Mouse (Mus musculus): ENCODE measurements around the gene Lcn11.
"Not testable (repeated sequence)": the region's sequence is repeated elsewhere in the genome, so short reads cannot be mapped to it uniquely, and the experiment has no call there.

Gene Lcn11

GRCm38 (mm10) chr2:25776717-25777116 is at the start of gene Lcn11:
TSS of gene Lcn11 (plus strand) at chr2:25777017.
- DNase-seq = no peak

GRCm38 (mm10) chr2:25733199-25733930 is 43.5 kb upstream of the Lcn11 start:
- DNase-seq = no peak

DNA sequence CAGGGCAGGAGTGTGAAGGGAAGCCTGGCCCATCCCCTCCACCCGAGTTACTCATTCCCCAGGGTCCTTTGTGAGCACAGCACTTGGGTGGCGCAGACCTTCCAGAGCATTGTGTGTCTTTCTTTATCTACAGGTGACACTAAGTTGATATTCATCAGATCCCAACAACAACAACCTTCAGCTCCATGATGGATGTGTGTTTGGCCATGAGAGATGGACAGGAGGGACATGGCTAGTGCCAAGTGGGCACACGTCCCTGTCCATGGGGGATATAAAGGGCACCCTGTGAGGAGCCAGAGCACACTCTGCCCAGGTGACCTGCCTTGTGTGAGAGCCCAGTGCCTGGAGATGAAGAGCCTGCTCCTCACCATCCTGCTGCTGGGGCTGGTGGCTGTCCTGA is 40.1 kb upstream of the Lcn11 start, which contains the start of gene Obp2b:
Gene Obp2b, plus strand, starts transcription at position 301 of the 400 bp plus-strand sequence.
- not testable (repeated sequence) for DNase-seq

DNA sequence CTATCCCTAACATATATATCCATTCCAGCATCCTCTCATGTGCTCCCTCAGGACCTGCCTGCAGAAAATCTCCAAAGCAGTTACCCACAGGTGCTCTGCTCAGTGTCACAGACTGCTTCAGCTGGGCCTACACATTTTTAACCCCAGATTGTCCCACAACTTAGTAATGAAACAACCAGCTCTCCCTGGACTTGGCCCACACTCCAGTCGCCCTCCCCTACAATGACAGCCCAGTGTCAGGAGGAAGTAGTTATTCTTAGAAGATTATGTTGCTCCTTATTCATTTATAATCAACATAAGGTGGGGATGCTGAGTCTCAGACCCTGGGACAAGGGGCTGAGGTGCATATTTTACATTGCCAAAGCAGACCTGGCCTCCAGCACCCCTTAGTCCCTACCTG is 35.1 kb upstream of the Lcn11 start:
- no peak for DNase-seq

DNA sequence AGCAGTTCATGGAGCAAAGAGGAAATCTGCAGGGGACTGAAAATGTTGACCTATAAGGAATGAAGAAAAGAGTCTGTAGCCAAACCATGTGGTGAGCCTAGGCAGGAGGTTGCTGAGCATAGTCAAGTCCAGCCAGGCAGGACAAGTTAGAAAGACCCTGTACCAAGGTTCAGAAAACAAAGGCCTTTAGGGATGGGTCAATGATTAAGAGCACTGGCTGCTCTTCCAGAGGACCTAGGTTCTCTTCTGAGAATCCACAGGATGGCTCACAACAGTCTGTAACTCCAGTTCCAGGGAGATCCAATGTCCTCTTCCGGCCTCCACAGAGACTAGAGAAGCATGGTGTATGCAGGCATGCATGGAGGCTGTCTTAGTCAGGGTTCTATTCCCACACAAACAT is 22.6 kb upstream of the Lcn11 start:
- no peak for DNase-seq

DNA sequence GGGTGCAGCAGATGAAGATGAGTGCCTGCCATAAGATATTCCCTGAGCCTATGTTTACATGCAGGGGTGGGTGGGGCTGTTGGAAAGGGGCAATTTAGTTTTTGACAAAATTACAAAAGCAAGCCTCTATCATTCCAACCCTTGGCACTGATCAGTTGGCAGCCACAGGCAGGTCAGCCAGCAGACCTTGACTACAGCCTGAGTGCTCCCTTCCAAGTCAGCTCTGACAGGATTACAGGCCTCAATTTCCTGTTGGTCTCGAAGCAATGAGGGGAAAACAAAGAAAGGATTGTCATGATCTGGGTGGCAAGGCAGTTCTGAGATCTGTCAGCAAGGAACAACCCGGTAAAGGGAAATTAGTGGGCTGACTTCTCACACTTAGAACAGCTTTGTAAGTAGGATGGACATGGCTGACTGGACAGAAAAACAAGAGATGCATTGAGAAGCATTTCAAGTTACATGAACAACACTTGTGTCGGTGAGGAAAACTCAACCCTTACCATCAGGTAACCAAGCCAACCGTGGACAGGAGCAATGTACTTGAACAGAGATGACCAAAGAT is 18.7 kb upstream of the Lcn11 start:
- DNase-seq = no peak

GRCm38 (mm10) chr2:25765269-25765668 is 11.5 kb upstream of the Lcn11 start, which contains the start of gene Lcn3:
TSS of gene Lcn3 (plus strand) at chr2:25765569.
- DNase-seq = no peak

GRCm38 (mm10) chr2:25767764-25768163 is 9.1 kb upstream of the Lcn11 start:
- DNase-seq = no peak

- no peak for DNase-seq
Measured at GRCm38 (mm10) chr2:25773507-25773906, 3.3 kb upstream of the Lcn11 start.

DNA sequence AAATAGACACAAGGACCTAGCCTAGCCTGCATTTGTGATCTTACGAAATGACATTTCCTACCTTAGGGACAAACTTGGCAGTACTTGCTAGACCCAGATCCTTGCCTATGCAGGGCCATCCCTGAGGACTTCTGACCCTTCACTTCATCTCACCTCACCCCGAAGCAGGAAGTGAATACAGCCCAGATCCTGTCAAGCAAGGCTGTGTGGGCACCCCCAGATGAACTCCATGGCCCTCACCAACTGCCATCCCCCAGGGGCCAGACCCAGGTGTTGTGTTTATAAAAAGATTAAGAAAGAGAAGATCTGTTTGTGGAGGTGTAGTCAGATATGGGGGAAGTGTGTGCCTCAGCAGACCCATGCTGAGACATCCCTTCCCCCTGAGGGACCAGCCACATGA is 2.2 kb upstream of the Lcn11 start:
- DNase-seq = no peak

- no peak for DNase-seq
Measured at GRCm38 (mm10) chr2:25775991-25776390, 826 bp upstream of the Lcn11 start.

DNA sequence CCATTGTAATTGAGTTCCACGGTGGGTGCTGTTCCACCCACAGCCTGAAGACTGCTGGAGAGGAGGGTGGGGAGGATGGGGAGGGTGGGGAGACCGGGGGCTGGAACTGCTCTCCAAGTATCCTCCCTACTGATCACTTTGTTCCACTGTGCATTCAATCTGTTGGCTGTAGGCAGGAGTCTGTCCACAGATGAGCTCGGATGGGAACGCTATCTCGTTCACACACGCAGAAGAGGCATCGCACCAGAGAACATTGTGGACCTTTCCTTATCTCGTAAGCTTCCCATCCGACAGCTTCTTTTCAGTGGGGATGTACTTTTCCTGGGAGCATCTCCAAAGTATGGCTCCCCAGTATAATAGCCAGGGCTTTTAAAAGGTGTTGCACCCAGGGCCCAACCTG is 2.3 kb downstream of the Lcn11 start:
- DNase-seq = no peak

GRCm38 (mm10) chr2:25780921-25781320 is 4.1 kb downstream of the Lcn11 start:
- no peak for DNase-seq

GRCm38 (mm10) chr2:25781957-25782356 is 5.1 kb downstream of the Lcn11 start, which contains the start of gene Gm13539:
TSS of gene Gm13539 (plus strand) at chr2:25782257.
- DNase-seq = no peak

DNA sequence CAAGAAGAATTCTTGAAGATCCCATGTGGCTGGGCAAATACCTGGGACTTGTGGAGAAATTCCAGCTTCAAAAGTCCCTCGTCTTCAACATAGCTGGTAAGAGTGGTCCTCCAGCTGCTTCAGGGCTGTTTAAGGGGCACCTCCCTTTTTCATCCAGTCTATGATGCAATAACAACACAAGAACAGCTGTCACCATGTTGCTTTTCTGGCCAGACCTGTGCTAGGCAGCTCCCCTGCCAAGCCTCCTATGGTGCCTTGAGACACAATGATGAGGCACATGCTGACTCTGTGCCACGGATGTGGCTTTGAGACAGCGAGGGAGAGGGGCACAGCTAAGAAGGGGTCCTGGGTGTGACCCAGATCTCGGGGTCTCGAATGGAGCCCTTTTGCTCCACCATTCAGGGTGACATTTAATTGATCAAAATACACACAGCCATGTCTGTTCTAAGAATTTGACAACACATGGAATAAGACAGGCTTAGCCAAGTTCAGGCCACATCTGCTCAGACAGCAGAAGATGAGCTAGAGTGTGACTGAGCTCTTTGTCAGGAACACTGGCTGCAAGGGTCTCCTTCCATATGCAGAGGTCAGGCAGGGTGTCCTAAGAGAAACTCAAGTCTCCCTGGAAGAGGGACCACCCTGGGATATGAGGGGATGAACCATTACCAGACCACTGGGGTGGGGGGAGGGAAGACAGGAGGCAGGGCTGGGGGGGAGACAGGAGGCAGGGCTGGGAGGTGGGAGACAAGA is 8.9 kb downstream of the Lcn11 start:
- peak in 1 of 2 experiments; percentile 43 for DNase-seq

- DNase-seq = no peak
Measured at GRCm38 (mm10) chr2:25789092-25789491, 12.3 kb downstream of the Lcn11 start.

DNA sequence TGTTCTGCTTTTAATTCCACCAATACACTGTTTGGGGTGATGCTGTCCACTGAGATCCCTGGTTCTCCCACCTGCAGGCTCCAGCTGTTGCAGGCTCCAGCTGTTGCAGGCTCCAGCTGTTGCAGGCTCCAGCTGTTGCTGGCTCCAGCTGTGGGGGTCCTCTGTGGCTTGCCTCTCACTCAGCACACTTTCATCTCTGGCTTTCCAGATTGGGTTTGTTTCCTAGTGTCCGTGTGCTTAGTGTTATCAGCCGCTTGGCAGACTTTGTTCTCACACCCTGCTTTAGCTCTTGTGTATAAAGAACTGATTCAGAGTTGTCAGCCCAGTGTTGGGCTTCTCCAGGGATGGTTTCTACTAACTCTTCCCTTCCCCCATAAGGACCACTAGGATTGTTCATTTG is 20.8 kb downstream of the Lcn11 start:
- DNase-seq = no peak

DNA sequence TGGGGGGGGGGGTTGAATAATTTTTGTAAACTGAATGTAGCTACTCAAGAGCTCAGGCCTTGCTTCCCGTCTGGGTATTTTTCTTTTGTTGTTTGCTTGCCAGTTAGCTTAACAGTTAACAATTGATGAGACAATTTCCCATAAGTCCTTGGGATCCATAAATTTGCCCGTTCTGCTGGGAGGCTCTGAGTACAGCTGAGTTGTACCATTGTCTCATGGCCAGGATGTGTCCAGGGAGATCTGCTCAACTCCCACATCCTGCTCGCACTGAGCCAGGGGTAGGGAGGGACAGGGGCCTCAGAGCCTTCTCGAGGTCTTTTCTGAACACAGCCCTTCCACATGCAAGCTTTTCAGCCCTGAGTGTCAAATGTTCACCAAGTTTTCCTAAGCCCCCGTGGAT is 21.2 kb downstream of the Lcn11 start:
- DNase-seq = no peak

GRCm38 (mm10) chr2:25811711-25812110 is 34.9 kb downstream of the Lcn11 start:
- no peak for DNase-seq

DNA sequence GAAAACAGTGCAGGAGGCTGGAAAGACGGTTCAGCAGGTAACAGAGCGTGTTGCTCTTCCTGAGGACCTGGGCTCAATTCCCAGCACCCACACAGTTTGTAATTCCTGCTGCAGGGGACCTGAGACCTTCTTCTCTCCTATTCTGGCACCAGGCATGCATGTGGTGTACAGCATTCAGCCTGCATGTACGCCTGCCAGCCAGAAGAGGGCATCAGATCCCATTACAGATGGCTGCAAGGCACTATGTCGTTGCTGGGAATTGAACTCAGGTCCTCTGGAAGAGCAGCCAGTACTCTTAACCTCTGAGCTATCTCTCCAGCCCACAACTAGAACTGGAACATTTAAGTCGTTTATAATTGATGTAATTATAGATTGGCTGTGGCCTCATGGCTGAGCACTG is 36.5 kb downstream of the Lcn11 start:
- no peak for DNase-seq

- DNase-seq = not testable (repeated sequence)
Measured at GRCm38 (mm10) chr2:25815748-25816147, 38.9 kb downstream of the Lcn11 start, which contains the start of gene Glt6d1. TSS of gene Glt6d1 (minus strand) at chr2:25815848.

- DNase-seq = no peak
Measured at GRCm38 (mm10) chr2:25822806-25823205, 46.0 kb downstream of the Lcn11 start, which contains the start of gene Lcn9. TSS of gene Lcn9 (plus strand) at chr2:25823153.

DNA sequence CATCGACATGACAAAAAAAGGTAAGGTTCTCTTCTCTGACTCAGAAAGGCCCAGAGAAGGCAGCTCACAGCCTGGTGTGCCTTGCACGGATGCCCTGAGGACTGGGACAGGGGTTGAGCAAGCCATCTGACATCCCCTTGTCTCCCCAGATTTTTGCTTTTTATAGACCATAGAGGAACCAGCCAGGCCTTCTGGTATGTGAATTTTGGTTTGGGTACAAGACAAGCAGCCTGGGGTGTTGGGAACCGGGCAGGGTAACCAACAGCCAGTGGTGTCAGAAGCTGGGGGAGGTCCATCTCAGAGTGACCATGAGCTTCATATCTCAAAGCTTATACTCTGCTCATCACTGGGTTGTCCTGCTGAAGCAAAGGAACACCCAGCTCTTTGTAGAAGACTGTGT is 47.9 kb downstream of the Lcn11 start:
- DNase-seq = no peak
